Mouse (Mus musculus) erythroid progenitor cell, adult 5-6 weeks (primary cell): ENCODE measurements around the gene Atxn2. TPM values are rescaled to one million over a fixed set of nuclear protein-coding genes. Genes with fewer than 3 reads are reported as not detected.

Experiments
- ATAC-seq: replicated peaks from 2 replicates; pipeline ENCODE4 v1.8.0; 2016; ENCODE audit warnings: moderate number of reproducible peaks, mild to moderate bottlenecking, moderate TSS enrichment, inconsistent platforms; ENCODE audit not compliant: poor library complexity, low FRiP score, severe bottlenecking
- total RNA-seq, 2 experiments: library from RNA; stranded (forward) in 1 of 2; stranded (reverse) in 1 of 2; fragments of 150-400 nt in 1 of 2; fragments of 186-747, 209-891 nt in 1 of 2; gene quantifications; 2 replicates each; pipeline versions ENCODE4 v1.2.3 to v1.2.4; 2015 to 2017; ENCODE audit warnings: low replicate concordance in 2 of 2

Gene Atxn2
- total RNA-seq, 2 experiments from 2014 or later, result 170 to 171 TPM

- ATAC-seq, result no peak
Measured at GRCm38 (mm10) chr5:121828491-121829432, 117.6 kb downstream of the Atxn2 start.

GRCm38 (mm10) chr5:121831002-121831601, 120.0 kb downstream of the Atxn2 start:
- ATAC-seq, result no peak

- ATAC-seq, result no peak
Measured at GRCm38 (mm10) chr5:121832376-121833155, 121.4 kb downstream of the Atxn2 start.

GRCm38 (mm10) chr5:121833159-121833558, 122.0 kb downstream of the Atxn2 start:
- ATAC-seq, result no peak

- no peak for ATAC-seq
Measured at GRCm38 (mm10) chr5:121833572-121834240, 122.6 kb downstream of the Atxn2 start.

- ATAC-seq, result no peak
Measured at GRCm38 (mm10) chr5:121834241-121834606, 123.1 kb downstream of the Atxn2 start.

- no peak for ATAC-seq
Measured at GRCm38 (mm10) chr5:121834991-121835747, 124.0 kb downstream of the Atxn2 start.

GRCm38 (mm10) chr5:121835949-121836691, 125.0 kb downstream of the Atxn2 start:
- no peak for ATAC-seq

GRCm38 (mm10) chr5:121836692-121837415, 125.7 kb downstream of the Atxn2 start:
- peak; percentile 77 for ATAC-seq

GRCm38 (mm10) chr5:121837441-121838340, 126.6 kb downstream of the Atxn2 start, which contains the start of gene Sh2b3:
Gene Sh2b3 (minus strand): TSS chr5:121837646.
- ATAC-seq, result no peak

GRCm38 (mm10) chr5:121838341-121839127, 127.4 kb downstream of the Atxn2 start:
- no peak for ATAC-seq

- no peak for ATAC-seq
Measured at GRCm38 (mm10) chr5:121839128-121839473, 128.0 kb downstream of the Atxn2 start.

GRCm38 (mm10) chr5:121841516-121841915, 130.4 kb downstream of the Atxn2 start:
- ATAC-seq, result no peak

GRCm38 (mm10) chr5:121841973-121842372, 130.8 kb downstream of the Atxn2 start:
- ATAC-seq, result no peak

- peak; percentile 85 for ATAC-seq
Measured at GRCm38 (mm10) chr5:121842665-121843118, 131.6 kb downstream of the Atxn2 start.
